Mouse (Mus musculus): ENCODE measurements around the gene Zfr.
"Not testable (repeated sequence)": the region's sequence is repeated elsewhere in the genome, so short reads cannot be mapped to it uniquely, and the experiment has no call there.

DNA sequence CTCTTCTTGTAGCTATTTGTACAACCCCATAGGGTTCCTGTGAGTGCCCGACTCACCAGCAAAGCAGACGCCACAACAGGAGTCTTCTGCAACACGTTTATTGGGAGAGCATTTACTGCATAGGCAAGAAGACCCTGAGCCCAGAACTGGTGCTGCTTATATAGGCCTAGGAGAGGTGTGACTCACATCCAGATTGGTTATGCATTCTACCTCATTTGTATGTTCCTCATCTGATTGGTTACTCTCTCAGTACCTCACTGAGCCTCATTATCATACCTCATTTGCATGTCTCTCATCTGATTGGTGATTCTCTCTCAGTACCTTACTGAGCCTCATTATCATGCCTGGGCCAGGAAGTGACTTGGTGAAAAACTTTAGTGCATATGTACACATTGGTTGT lies 8.7 kb upstream of the Zfr start:
- not testable (repeated sequence) for TF ChIP-seq GATA1 (IDR thresholded peaks at IDR 0.05; ENCODE audit: borderline replicate concordance, low read length); FLI1 (IDR thresholded peaks at IDR 0.05; ENCODE audit: low read length)

All from megakaryocyte, embryonic 14.5 days (primary cell).